Mouse (Mus musculus) adrenal gland, adult 8-10 months (tissue): ENCODE data around the gene Klhl11. TPM values are rescaled to one million over a fixed set of nuclear protein-coding genes. Genes with fewer than 3 reads are reported as not detected.

ENCODE experiments used
- DNase-seq: peaks from one replicate; pipeline ENCODE4 v3.0.0; 2022
- total RNA-seq, 4 experiments: library from RNA; stranded (reverse); gene quantifications; 2 replicates each; pipeline ENCODE4 v1.2.4; 2022

Gene Klhl11
- 10 to 100 TPM; 62.9 to 96.4 (median 75.3) TPM for total RNA-seq

- peak; percentile 86 for DNase-seq
Measured at GRCm38 (mm10) chr11:100472197-100472934, at the start of gene Klhl11. Gene Klhl11, minus strand, starts transcription at chr11:100472741.

GRCm38 (mm10) chr11:100520838-100521237, 48.3 kb upstream of the Klhl11 start:
- peak; percentile 88 for DNase-seq

- no peak for DNase-seq
Measured at GRCm38 (mm10) chr11:100519188-100519587, 46.6 kb upstream of the Klhl11 start.

GRCm38 (mm10) chr11:100518188-100518591, 45.6 kb upstream of the Klhl11 start:
- no peak for DNase-seq

- DNase-seq = peak; percentile 84
Measured at GRCm38 (mm10) chr11:100516291-100516690, 43.8 kb upstream of the Klhl11 start.

- DNase-seq = no peak
Measured at GRCm38 (mm10) chr11:100515789-100516188, 43.2 kb upstream of the Klhl11 start.

- peak; percentile 91 for DNase-seq
Measured at GRCm38 (mm10) chr11:100515061-100515460, 42.5 kb upstream of the Klhl11 start.

GRCm38 (mm10) chr11:100513716-100514115, 41.2 kb upstream of the Klhl11 start:
- peak; percentile 86 for DNase-seq

- no peak for DNase-seq
Measured at GRCm38 (mm10) chr11:100512384-100512783, 39.8 kb upstream of the Klhl11 start.

- DNase-seq = no peak
Measured at GRCm38 (mm10) chr11:100510556-100510955, 38.0 kb upstream of the Klhl11 start.

GRCm38 (mm10) chr11:100505997-100506396, 33.5 kb upstream of the Klhl11 start:
- no peak for DNase-seq

GRCm38 (mm10) chr11:100504990-100505660, 32.6 kb upstream of the Klhl11 start:
- no peak for DNase-seq

GRCm38 (mm10) chr11:100501321-100501720, 28.8 kb upstream of the Klhl11 start:
- no peak for DNase-seq

- no peak for DNase-seq
Measured at GRCm38 (mm10) chr11:100500651-100501050, 28.1 kb upstream of the Klhl11 start.

GRCm38 (mm10) chr11:100500241-100500640, 27.7 kb upstream of the Klhl11 start:
- DNase-seq = no peak

- no peak for DNase-seq
Measured at GRCm38 (mm10) chr11:100493771-100494170, 21.2 kb upstream of the Klhl11 start.

- no peak for DNase-seq
Measured at GRCm38 (mm10) chr11:100490951-100491350, 18.4 kb upstream of the Klhl11 start.

GRCm38 (mm10) chr11:100485801-100486538, 13.4 kb upstream of the Klhl11 start:
- no peak for DNase-seq

GRCm38 (mm10) chr11:100484461-100484860, 11.9 kb upstream of the Klhl11 start:
- DNase-seq = no peak

- DNase-seq = no peak
Measured at GRCm38 (mm10) chr11:100479152-100479551, 6.6 kb upstream of the Klhl11 start.

- no peak for DNase-seq
Measured at GRCm38 (mm10) chr11:100476281-100476680, 3.7 kb upstream of the Klhl11 start.

GRCm38 (mm10) chr11:100472935-100473295, 374 bp upstream of the Klhl11 start:
- no peak for DNase-seq
